Mouse (Mus musculus) mesoderm, embryonic 11.5 days (tissue): ENCODE results near the gene Tcf15.
A peak's percentile ranks its signal among the peaks of the same experiment; 100 is the strongest.

ENCODE experiments used
- DNase-seq: peaks from one replicate; pipeline ENCODE4 v3.0.0-alpha.2; 2012; ENCODE audit warnings: low read depth, low spot score

Tcf15 gene

DNA sequence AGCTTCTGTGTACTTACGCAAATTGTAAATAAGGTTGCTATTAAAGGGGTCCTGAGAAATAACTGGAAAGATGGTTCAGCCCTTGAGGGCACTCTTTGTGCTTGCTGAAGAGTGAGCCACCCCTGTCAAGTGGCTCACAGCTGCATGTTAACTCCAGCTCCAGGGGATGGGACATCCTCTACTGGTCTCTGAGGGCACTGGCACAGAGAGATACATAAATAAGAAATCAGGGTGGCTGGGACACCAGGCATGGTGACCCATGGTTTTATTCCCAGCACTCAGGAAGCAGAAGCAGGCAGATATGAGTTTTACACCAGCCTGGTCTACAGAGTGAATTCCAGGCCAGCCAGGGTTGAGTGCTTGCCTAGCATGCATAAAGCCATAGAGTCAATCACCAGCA lies 26.0 kb downstream of the Tcf15 start:
- DNase-seq: no peak

- DNase-seq: no peak
Observed at GRCm38 (mm10) chr2:152174861-152175260, 31.5 kb downstream of the Tcf15 start.

DNA sequence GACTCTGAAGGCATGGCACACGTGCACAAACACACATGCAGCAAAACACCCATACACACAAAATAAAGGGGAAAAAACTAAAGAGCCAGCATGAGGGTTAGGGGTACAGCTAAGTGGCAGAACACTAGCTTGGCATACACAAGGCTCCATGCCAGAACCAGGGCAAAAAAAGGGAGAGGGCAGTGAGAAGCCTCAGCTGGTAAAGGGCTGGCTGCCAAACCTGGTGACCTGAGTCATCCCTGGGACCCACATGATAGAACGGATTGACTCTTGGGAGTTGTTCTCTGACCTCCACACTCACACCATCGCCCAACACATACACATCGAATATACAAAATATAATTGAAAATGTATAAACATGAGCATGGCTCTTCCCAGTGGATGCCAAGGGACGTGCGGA lies 33.3 kb downstream of the Tcf15 start:
- no peak for DNase-seq

DNA sequence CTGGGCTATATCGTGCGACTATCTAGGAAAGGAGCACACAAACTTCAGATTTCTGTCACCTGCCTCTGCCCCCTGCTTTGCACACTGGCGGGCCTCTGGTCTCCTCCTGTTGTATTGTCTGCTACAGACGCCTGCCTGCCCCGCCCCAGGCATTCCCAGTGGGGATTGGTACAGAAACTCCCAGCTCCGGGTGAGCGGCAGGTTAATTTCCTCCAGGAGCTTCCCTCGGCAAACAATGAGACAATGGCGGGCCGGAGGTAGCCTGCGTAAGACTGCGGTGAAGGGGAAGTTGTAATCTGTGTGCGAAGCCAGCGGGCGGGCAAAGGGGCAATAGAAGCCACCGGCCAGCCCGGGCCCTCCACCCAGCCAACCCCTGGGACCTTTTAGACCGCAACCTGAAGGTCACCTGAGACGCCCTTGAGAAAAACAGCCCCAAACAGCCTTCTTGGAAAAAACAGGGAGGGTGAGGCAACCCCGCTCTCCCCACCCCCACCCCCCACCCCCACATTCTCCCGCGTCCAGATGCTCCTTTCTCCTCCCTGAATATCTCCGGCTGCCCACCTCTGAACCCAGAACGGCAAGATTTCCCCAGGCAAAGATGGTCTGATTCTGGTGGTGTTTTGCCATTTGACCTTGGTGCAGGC lies 33.9 kb downstream of the Tcf15 start:
- DNase-seq: peak; percentile 41

GRCm38 (mm10) chr2:152177806-152178170 lies 34.4 kb downstream of the Tcf15 start:
- DNase-seq: no peak

DNA sequence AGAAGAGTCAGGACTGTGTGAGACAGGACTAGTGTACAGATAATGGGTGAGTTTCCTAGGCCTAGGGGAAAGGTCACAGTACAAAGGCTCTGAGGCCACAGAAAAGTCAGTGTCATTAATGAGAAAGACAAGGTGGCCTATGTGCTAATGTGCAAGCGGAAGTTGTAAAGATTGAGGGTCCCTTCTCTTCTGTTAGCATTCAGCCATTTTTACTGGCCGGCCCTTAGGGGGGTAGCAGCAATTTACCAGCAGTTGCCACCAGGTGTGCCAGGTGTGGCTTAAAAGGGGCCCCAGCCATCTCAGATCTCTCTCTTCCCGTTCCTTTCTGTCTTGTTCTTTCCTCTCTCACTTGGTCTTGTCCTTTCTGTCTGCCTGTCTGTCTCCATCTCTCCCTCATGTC lies 35.0 kb downstream of the Tcf15 start:
- DNase-seq: no peak

GRCm38 (mm10) chr2:152179301-152179700 lies 35.9 kb downstream of the Tcf15 start:
- DNase-seq: no peak

DNA sequence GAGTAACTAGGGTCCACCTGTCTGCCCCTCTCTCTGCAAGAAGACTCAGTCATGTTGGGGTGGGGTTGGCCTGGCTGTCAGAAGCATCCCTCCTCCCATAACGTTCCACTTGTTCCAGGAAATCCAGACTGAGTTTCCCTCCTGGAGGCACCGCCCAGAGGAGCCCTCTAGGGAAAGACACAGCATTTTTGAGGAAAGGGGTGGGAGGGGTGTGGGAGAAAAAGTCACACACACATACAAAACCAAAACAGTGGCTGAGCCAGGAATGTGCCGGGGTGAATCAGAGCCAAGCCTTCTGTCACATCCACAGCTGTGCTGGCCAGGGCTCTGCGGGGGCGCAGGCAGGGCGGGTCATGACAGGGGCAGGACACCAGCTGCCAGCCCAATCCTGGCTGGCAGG lies 37.0 kb downstream of the Tcf15 start:
- DNase-seq: no peak

GRCm38 (mm10) chr2:152187132-152187531 lies 43.8 kb downstream of the Tcf15 start:
- DNase-seq: no peak

DNA sequence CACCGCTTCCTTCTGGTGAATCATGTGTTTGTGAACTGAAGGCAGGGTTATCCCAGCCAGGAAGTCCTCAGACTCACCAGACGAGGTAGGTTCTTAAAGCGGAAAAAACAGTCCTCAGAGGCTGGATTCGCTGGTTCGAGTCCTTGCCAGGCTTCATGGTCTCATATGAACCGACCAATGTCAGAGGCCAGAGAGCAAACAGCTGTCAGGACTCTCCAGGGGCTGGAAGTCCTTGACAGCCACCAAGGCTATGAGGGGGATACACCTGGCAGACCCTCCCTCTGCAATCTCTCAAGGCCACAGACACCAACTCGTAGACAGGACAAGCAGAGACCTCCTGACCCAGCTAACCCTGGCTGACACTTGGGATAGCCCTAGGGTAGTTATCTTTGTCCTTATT lies 45.9 kb downstream of the Tcf15 start:
- no peak for DNase-seq

DNA sequence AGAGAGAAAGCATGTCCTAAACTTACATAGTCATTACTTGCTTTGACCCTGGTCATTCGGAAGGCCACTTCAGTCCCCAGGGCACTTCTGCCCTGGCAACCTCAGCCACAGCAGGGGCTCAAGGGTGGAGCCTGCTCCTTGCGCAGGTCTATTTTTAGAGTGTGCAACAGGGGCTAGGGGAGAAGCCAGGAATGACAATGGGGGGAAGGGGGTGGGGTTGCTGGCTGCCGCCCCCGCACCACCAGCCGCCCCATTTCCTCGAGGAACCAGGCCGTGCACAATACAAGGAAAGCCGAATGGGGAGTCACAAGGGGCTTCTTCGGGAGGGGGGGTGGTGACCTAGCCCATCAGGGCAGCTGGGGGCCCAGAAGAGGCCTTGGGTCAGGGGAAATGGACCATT lies 46.3 kb downstream of the Tcf15 start:
- no peak for DNase-seq

DNA sequence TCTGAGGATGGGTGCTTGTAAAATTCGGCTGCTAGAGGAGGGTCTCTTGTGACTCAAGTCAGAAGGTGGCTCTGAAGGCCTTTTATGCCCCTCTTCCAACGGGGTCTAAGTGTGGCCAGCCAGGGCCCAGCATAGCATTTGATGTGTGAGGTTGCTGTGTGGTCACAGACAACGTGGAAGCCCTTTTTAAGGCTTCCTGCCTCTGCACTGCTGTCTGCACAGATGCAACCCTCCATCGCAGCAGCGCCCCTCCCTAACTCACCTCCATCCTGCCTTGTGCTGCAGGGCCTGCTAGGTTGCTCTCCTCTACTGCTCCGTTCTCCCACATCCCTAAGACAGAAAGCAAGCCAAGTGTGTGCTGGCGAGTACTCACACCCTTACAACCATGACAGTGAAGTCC lies 46.8 kb downstream of the Tcf15 start:
- no peak for DNase-seq

GRCm38 (mm10) chr2:152192591-152193345 lies 49.4 kb downstream of the Tcf15 start:
- DNase-seq: no peak

GRCm38 (mm10) chr2:152193346-152193710 lies 50.0 kb downstream of the Tcf15 start:
- DNase-seq: no peak

DNA sequence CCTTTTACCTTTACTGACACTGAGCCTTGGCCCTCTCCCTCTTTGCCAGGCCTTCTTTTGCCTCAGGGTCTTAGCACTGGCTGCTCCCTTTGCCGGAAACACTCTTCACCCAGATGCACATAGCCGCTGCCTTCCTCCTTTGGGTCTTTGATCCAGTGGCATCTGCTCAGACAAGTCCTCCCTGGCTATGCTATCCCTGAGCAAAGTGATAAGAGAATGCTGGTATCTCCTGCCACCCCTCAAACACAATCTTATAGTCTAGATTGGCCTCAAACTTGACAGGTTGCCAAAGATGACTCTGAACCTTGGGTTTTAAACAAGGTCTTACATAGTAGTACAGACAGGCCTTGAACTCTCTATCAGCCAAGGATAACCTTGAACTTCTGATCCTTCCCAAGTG lies 51.2 kb downstream of the Tcf15 start:
- no peak for DNase-seq

DNA sequence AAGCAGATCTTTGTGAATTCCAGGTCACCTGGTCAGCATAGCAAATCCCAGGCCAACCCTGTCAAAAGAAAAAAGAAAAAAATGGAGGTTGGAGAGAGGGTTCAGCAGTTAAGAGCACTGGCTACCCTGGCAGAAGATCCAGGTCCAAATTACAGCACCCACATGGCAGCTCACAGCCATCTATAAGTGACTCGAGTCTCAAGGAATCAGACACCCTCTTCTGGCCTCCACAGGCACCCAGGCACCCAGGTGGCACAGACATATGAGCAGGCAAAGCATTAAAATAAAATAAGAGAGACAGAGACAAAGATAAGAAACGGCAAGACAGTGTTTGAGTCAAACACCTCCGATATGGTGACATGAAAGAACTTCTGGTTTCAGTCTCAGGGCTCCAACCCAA lies 53.5 kb downstream of the Tcf15 start:
- DNase-seq: no peak

GRCm38 (mm10) chr2:152197301-152197712 lies 53.9 kb downstream of the Tcf15 start:
- DNase-seq: peak; percentile 93
